Mouse (Mus musculus): Measurements from ENCODE around the gene Zmym1.
"Not testable (repeated sequence)": the region's sequence is repeated elsewhere in the genome, so short reads cannot be mapped to it uniquely, and the experiment has no call there.

The Zmym1 gene

DNA sequence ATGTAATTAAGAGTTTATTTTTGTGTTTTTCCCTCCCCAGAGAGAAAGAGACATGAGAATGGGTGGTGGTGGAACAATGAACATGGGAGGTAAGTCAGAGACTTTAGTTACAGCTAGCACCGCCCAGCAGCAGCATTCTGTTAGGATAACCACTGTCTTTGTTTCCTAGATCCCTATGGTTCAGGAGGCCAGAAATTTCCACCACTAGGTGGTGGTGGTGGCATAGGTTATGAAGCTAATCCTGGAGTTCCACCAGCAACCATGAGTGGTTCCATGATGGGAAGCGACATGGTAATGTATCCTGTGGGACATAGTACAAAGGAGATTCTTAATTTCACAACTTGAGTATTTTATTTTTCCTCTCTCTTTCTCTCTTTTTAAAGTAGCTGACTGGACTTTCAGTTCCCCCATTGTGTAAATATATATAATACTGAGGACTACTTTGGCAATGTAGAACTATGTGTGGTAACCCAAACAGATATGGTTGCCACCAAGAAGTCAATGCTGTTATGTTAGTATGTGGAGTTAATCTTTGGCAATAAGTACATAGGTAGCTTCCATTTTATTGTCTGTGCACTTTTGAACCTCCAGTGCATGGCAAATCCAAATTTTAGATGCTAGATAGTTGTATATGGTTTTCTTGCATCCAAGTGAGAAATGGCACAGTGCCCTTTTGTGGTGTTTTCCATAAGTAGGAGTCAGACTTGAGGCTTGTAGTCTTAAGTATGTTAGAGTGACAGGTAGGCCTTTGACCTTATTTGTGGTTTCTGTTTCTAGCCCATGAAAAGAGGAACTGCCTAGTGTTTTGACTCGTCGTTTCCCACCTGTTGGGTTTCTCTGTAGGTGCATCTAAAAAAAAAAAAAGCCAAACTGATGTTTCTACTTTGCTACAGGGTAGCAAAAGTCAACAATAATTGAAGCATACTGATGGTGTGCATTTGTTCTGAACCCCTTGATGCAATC is 33.4 kb downstream of the Zmym1 start:
- DNase-seq, result peak; percentile 64 to 82

DNA sequence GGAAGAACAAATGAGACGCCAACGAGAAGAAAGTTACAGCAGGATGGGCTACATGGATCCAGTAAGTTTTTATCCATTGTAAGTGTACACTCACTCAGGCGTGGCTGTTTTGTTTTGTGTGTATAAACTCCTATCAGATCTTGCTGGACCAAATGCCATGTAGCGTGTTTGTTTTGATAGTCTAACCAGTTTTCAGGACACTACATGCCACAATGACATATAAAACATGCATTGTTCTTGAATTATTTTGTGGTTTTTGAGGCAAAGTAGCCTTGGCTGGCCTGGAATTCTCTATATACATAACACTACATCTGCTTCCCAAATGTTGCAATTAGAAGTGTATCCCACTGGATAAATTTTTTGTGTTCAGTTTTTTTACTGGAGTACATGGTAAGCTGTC is 34.1 kb downstream of the Zmym1 start:
- no peak for DNase-seq

DNA sequence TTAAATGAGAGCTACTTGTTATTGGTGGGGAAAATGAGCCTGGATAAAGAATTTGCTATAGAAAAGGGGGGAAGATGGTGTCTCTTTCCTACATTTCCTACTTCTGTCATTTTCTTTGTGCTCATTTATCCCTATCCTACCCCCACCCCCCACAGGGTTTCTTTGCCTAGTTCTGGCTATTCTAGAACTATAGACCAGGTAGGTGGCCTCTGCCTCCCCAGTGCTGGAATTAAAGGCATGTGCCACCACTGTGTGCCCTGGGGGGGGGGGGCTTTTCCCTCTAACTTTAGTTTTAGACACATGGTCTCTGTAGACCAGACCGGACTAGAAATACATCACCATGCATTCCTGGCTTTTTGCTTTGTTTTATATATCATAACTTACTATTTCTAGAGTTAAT is 36.7 kb downstream of the Zmym1 start:
- DNase-seq, result no peak

DNA sequence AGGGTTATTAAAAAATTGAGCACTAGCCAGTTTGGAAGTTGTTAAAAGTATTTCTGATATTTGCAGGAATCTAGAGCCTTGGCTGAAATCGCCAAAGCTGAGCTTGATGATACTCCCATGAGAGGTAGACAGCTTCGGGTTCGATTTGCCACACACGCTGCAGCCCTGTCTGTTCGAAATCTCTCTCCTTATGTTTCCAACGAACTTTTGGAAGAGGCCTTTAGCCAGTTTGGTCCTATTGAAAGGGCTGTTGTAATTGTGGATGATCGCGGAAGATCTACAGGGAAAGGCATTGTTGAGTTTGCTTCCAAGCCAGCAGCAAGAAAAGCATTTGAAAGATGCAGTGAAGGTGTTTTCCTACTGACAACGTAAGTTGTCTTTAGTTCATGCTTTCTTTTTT is 37.8 kb downstream of the Zmym1 start:
- no peak for DNase-seq

DNA sequence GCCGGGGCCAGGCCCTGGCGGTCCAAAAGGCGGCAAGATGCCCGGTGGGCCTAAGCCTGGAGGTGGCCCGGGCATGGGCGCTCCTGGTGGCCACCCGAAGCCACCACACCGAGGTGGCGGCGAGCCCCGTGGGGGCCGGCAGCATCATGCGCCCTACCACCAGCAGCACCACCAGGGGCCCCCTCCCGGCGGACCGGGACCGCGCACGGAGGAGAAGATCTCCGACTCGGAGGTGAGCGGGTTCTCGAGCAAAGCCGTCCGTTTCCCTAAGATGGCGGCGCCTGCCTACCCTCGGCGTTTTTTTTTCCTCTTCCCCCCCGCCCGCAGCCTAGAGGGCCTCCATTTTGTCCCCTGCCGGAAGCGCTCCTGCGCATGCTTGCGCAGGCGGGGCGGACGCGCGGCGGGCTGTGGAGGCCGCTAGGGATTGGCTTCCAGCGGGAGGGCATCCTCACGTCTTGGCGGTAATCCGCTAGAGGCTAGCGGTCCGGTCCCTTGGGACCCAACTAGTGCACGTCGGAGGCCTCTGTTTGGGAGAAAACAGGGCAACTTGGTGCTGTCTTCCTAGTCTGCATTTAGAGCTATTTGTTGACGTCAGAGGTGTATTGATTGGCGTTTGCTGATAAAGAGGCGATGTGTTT is 38.8 kb downstream of the Zmym1 start:
- peak; percentile 88 to 92 for DNase-seq

DNA sequence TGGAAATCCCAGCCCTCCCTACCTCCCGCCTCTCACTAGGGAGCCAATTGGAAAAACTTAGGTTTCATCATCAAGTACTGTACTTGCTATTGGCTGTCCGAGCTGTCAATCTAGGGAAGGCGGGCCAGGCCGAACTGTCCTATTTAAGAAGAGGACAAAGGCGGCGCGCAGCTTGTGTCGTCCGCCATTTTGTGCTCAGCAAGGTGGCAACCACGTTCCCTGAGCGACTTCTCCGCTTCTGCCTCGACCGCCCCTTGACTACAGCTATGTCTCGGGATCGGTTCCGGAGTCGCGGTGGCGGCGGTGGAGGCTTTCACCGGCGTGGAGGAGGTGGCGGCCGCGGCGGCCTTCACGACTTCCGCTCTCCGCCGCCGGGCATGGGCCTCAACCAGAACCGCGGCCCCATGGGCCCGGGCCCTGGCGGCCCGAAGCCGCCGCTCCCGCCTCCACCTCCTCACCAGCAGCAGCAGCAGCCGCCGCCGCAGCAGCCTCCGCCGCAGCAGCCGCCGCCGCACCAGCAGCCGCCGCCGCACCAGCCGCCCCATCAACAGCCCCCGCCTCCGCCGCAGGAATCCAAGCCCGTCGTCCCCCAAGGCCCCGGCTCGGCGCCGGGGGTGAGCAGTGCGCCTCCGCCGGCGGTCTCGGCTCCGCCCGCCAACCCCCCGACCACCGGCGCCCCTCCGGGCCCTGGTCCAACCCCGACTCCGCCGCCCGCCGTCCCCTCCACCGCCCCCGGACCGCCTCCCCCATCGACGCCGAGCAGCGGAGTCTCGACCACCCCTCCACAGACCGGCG is 39.6 kb downstream of the Zmym1 start, which contains the start of gene Sfpq:
TSS of gene Sfpq (plus strand) at position 174 of the 795 bp plus-strand sequence.
- DNase-seq, result peak; percentile 97 to 98

DNA sequence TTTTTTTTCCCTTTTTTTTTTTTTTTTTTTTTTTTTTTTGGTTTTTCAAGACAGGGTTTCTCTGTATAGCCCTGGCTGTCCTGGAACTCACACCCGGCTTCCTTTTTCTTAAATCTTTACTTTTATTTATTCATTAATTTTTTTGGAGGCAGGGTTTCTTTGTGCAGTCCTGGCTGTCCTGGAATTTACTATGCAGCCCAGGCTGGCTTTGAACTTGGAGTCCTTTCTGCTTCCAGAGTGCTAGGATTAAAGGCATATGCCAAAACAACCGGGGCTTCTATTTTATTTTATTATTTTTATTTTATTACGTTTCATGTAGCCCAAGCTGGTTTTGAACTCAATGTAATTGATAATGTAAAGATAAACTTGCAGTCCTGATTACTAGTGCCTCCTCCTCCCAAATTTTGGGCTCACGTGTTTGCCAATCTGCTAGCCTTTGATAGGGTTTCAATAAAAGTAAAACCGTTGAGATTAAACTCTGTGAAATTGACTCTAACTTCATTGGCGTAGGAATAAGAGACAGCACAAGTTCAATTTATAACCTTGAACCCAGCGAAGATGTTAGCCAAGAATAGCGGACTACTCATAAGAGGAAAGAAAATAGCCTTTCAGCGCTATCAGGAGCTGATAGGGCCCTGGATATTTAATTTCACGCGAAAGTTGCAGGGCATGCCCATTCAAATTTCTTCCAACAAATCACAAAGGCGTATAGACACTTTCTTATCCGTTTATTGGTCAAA is 40.4 kb downstream of the Zmym1 start:
- DNase-seq, result no peak

DNA sequence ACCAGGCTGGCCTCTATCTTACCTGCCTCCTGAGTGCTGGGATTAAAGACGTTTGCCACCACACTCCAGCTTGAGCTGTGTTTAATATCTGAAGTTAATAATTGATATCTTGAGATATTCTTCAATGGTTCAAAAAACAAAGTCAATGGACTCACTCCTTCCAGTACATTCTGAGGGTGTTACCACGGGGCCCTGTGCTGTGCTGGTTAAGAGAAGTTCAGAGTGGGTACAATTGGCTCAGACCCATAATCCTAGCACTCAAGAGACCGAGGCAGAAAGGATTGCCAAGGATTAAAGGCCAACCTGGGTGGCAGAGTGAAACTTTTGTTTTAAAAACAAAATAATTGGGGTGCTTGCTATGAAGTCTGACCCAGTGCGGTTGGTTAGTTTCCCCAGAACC is 44.6 kb downstream of the Zmym1 start:
- DNase-seq, result peak; percentile 58 to 65

DNA sequence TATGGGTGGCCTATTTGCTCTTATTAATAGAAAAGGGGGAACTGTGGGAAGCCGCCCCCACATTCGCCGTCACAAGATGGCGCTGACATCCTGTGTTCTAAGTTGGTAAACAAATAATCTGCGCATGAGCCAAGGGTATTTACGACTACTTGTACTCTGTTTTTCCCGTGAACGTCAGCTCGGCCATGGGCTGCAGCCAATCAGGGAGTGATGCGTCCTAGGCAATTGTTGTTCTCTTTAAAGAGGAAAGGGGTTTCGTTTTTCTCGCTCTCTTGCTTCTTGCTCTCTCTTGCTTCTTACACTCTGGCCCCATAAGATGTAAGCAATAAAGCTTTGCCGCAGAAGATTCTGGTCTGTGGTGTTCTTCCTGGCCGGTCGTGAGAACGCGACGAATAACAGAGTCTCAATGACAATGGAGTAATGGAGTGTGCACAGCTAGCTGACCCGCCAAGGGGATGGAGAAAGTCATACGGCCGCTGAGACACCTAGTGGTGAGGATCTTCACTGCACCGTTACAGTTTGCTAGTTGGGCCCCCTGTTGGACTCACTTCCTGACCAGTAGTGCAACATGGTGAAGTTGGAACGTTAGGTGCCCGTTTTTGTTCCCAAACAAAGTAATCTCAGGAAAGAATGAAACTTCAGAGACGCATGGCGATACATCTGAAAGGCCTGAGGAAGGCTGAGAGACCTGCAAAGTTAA is 45.5 kb downstream of the Zmym1 start:
- DNase-seq, result peak; percentile 91 to 93

DNA sequence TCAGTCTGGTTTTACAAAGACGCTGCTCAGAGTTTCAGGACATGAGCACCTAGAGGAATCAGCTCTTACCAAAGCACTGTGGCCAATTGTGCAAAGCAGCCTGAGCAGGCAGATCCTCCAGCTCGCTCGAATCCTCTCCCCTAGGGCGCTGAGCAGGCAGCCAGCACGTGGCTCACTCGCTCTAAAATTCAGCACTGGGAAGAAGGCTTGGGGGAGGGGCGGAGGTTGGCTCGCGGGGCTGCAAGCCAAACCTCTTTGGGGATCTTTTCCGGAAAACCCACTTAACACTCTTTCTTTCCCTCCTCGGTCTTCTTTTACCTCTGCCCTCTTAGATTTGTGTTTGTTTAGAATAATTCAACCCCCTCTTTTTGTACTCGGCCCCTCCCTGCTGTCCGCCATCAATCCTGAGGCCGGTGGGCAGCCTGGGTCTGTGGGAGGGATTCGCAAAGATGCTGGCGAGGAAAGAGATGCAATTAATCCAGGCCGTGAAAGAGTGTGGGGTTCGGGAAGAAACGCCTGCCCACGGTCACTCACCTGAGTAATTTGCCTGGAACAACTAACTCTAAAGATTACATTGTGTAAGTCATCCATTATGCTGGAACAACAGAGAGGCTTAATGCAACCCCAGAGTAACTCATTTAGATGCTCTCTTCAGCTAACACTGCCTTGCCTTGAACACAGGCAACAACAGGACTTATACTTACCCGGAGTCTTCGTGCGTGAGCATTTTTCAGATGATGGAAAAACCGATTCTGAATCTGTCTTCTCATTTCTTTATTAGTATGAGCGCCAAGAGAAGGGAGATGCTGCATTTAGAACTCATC is 55.6 kb downstream of the Zmym1 start:
- peak; percentile 54 to 76 for DNase-seq

DNA sequence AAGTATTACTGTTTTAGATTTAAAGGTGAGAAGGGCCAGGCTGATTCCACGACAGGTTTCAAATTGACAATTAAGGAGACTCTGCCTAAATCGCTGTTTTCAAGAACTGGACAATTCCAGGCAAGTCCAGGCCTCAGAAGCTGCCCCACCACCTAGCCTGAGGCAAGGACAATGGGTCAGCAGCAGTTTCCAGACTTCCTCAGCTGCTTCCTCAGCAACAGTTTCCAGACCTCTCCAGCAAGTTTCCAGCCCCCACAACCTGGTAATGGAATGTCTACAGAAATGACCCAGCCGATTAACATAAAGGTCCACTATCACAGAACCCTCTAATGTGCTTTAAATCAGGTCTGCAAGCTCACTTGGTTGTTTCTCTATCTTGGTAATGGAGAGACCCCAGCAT is 56.6 kb downstream of the Zmym1 start:
- no peak for DNase-seq

DNA sequence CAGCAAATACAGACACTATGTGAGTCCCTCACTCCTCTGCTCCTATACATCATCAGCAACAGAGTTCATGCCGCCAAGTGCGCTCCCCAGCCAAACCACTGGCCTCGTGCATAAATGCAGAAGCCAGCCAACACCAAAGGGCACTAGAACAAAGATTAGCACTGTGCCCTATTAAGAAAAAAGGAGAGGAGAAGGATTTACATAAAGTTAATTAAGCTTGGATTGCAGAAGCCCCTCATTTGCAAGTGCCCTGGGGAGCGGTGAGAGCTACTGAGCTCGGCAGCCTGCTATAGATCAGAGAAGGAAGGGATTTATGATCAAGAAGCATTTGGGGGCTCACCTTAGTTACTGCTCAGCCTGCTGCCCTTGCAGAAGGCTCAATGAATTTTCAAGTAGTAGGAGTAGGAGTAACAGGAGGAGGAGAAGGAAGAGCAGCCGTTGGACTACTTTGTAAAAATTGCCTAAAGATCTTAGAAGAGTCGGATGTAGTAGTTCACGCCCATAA is 60.3 kb downstream of the Zmym1 start:
- no peak for DNase-seq

DNA sequence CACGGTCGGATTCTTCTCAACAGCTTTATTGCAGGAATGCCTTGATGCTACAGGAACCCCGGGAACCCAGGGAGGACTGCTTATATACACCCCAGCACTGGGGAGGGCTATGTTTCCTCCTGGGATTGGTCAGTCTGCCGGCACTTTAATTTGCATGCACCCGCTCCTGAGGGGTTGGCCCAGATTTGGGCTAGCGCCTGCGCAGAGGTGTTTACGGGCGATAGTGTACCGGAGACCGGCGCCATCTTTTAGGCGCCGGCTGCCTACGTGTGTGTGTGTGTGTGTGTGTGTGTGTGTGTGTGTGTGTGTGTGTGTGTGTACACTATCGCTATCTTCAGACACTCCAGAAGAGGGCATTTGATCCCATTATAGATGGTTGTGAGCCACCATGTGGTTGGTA is 61.6 kb downstream of the Zmym1 start:
- DNase-seq, result not testable (repeated sequence)

Data from kidney, postnatal 36 days (tissue).